ENCODE assay signal across 13 mouse cellular contexts in genomic region chr4:142903356-142904032, GRCm38 (mm10).
DNase-seq lines count a peak whose midpoint lies in the region; ATAC-seq and TF ChIP-seq lines count a peak whose summit lies in the region.
"Had no signal": no experiment of that assay in that cellular context is flagged by ENCODE, and none has a peak within 500 bp of the region (broad histone marks: within the 10 kb centered on the region; RNA-seq: fewer than 3 reads in every experiment).

No protein-coding gene starts in this region.

- H3K4me2 ChIP-seq in kidney, postnatal 0 days (ENCODE audit: low read length) = no peak overlapping the region
- no peak overlapping the region for H3K4me2 ChIP-seq in kidney, embryonic 16.5 days (replicated peaks; ENCODE audit: low read depth, low read length)
- no peak overlapping the region for H3K4me2 ChIP-seq in lung, embryonic 15.5 days
- H3K4me2 ChIP-seq: midbrain, embryonic 12.5 days; neural tube, embryonic 12.5 days had no signal

- no peaks in the 10 kb centered on the region for H3K27me3 ChIP-seq in kidney, postnatal 0 days (ENCODE audit: insufficient read depth, low read length)
- H3K27me3 ChIP-seq in kidney, embryonic 16.5 days (ENCODE audit: insufficient read depth, low read length) = no peaks in the 10 kb centered on the region
- H3K27me3 ChIP-seq in E14TG2a.4 (ENCODE audit: insufficient read depth, low read length) = peaks cover 12% of the 10 kb centered on the region; the same call in 1 of the 2 replicates
- H3K27me3 ChIP-seq in lung, embryonic 15.5 days = no peaks in the 10 kb centered on the region
- H3K27me3 ChIP-seq: neural tube, embryonic 12.5 days had no signal

- TF ChIP-seq CTCF in kidney, postnatal 0 days (IDR thresholded peaks at IDR 0.05; ENCODE audit: low read depth) = 0 out of 2 replicates have a peak, but pooled peaks have one; percentile 26
- TF ChIP-seq CTCF in E14TG2a.4 (conservative IDR thresholded peaks at IDR 0.05; ENCODE audit: low read length) = peak; percentile 54

- no peaks in the 10 kb centered on the region for H3K36me3 ChIP-seq in kidney, postnatal 0 days (ENCODE audit: insufficient read depth, low read length)
- no peaks in the 10 kb centered on the region for H3K36me3 ChIP-seq in kidney, embryonic 16.5 days (ENCODE audit: insufficient read depth, low read length)
- no peaks in the 10 kb centered on the region for H3K36me3 ChIP-seq in E14TG2a.4 (ENCODE audit: insufficient read depth, low read length)
- no peaks in the 10 kb centered on the region for H3K36me3 ChIP-seq in ES-E14 (ENCODE audit: control insufficient read depth, insufficient read depth, low read length, poor library complexity, severe bottlenecking)
- no peaks in the 10 kb centered on the region for H3K36me3 ChIP-seq in lung, embryonic 15.5 days
- H3K36me3 ChIP-seq: G1E; midbrain, embryonic 12.5 days; neural tube, embryonic 12.5 days had no signal

- no peak overlapping the region for H3K9ac ChIP-seq in kidney, postnatal 0 days (ENCODE audit: low read depth, low read length)
- no peak overlapping the region for H3K9ac ChIP-seq in kidney, embryonic 16.5 days (replicated peaks; ENCODE audit: low read length)
- H3K9ac ChIP-seq in ES-E14 (ENCODE audit: insufficient read depth, low read depth, low read length, poor library complexity, severe bottlenecking) = no peak overlapping the region
- no peak overlapping the region for H3K9ac ChIP-seq in lung, embryonic 15.5 days
- H3K9ac ChIP-seq: midbrain, embryonic 12.5 days; neural tube, embryonic 12.5 days had no signal

- no peaks in the 10 kb centered on the region for H3K9me3 ChIP-seq in kidney, postnatal 0 days (replicated peaks; ENCODE audit: low read length)
- no peaks in the 10 kb centered on the region for H3K9me3 ChIP-seq in kidney, embryonic 16.5 days (ENCODE audit: low read length)
- no peaks in the 10 kb centered on the region for H3K9me3 ChIP-seq in E14TG2a.4 (ENCODE audit: low read length)
- no peaks in the 10 kb centered on the region for H3K9me3 ChIP-seq in ES-E14 (ENCODE audit: control insufficient read depth, insufficient read depth, low read depth, low read length)
- no peaks in the 10 kb centered on the region for H3K9me3 ChIP-seq in lung, embryonic 15.5 days
- H3K9me3 ChIP-seq: midbrain, embryonic 12.5 days; neural tube, embryonic 12.5 days had no signal

- no peak overlapping the region for H3K27ac ChIP-seq in kidney, postnatal 0 days
- H3K27ac ChIP-seq in kidney, embryonic 16.5 days (ENCODE audit: low read length) = no peak overlapping the region
- no peak overlapping the region for H3K27ac ChIP-seq in ES-E14 (ENCODE audit: insufficient read depth, low read depth, low read length, poor library complexity, severe bottlenecking)
- H3K27ac ChIP-seq in lung, embryonic 15.5 days = peak overlapping the region; percentile 67
- H3K27ac ChIP-seq: gastrocnemius, adult 2 months; midbrain, embryonic 12.5 days; neural tube, embryonic 12.5 days had no signal

- no peak overlapping the region for H3K4me3 ChIP-seq in kidney, postnatal 0 days (replicated peaks; ENCODE audit: low read depth, low read length)
- no peak overlapping the region for H3K4me3 ChIP-seq in kidney, embryonic 16.5 days (ENCODE audit: low read length)
- H3K4me3 ChIP-seq in E14TG2a.4 (replicated peaks; ENCODE audit: low read length) (no peak overlapping the region), ES-E14 (ENCODE audit: insufficient read depth in 1 of 2, low read depth in 1 of 2, low read length in 2 of 2, poor library complexity in 1 of 2, severe bottlenecking in 1 of 2) (no peak overlapping the region)
- no peak overlapping the region for H3K4me3 ChIP-seq in lung, embryonic 15.5 days
- H3K4me3 ChIP-seq: gastrocnemius, adult 2 months; midbrain, embryonic 12.5 days; neural tube, embryonic 12.5 days had no signal

- intact Hi-C loops in gastrocnemius, postnatal 14 days (cut with DNase I; ENCODE audit: low total_unique reads) = no loop called here

- no peak for ATAC-seq in kidney, postnatal 0 days (replicated peaks; ENCODE audit: low FRiP score, low read depth)
- no peak for ATAC-seq in kidney, embryonic 16.5 days (ENCODE audit: low FRiP score, low TSS enrichment)
- peak; percentile 85 for ATAC-seq in lung, embryonic 15.5 days (ENCODE audit: borderline replicate concordance, extremely low read depth, low FRiP score, low TSS enrichment)
- ATAC-seq: inflammation-experienced regulatory T-cells, adult 6 months had no signal

- WGBS in kidney, postnatal 0 days = 59% methylated on average over 9 of the region's 9 CpGs
- WGBS in kidney, embryonic 16.5 days = 61% methylated on average over 9 of the region's 9 CpGs
- 56% methylated on average over 9 of the region's 9 CpGs for whole genome bisulfite sequencing in lung, embryonic 15.5 days

- no peak for DNase-seq in kidney, postnatal 0 days (ENCODE audit: low spot score)
- peak; percentile 71 for DNase-seq in ES-E14 (ENCODE audit: low read depth, low spot score)
- DNase-seq in gastrocnemius, postnatal 4 days (ENCODE audit: low spot score in 2 of 2) = no peak
- no peak for DNase-seq in gastrocnemius, postnatal 14 days
- DNase-seq: gastrocnemius, adult 2 months; liver had no signal

- in situ Hi-C loops in ES-E14 (cut with MboI; ENCODE audit: low sequenced_read_pairs in 2 of 2, unreplicated experiment in 2 of 2) = loop anchor here in 1 of 2 experiments (5.0 kb wide), 1 partner anchor 119 kb away; no protein-coding TSS in a partner anchor

- no peaks in the 10 kb centered on the region for H3K4me1 ChIP-seq in kidney, postnatal 0 days (replicated peaks; ENCODE audit: insufficient read depth, low read length)
- no peaks in the 10 kb centered on the region for H3K4me1 ChIP-seq in kidney, embryonic 16.5 days (ENCODE audit: insufficient read depth, low read length)
- H3K4me1 ChIP-seq in E14TG2a.4 (replicated peaks; ENCODE audit: low read depth, low read length) (no peaks in the 10 kb centered on the region), ES-E14 (ENCODE audit: control insufficient read depth in 2 of 2, insufficient read depth in 2 of 2, low read length in 2 of 2, poor library complexity in 1 of 2) (no peaks in the 10 kb centered on the region)
- H3K4me1 ChIP-seq in lung, embryonic 15.5 days = peaks cover 9% of the 10 kb centered on the region
- H3K4me1 ChIP-seq: midbrain, embryonic 12.5 days; neural tube, embryonic 12.5 days had no signal

TF ChIP-seq in ES-E14, 5 proteins besides CTCF, POLR2A, EP300 and RAD21:
- TF ChIP-seq CHD2 (IDR thresholded peaks at IDR 0.05; ENCODE audit: low read depth, low read length) = no peak
- peak; percentile 92 for TF ChIP-seq ZC3H11A (IDR thresholded peaks at IDR 0.05; ENCODE audit: borderline replicate concordance, low read depth, low read length)
